In the genomic region with DNA sequence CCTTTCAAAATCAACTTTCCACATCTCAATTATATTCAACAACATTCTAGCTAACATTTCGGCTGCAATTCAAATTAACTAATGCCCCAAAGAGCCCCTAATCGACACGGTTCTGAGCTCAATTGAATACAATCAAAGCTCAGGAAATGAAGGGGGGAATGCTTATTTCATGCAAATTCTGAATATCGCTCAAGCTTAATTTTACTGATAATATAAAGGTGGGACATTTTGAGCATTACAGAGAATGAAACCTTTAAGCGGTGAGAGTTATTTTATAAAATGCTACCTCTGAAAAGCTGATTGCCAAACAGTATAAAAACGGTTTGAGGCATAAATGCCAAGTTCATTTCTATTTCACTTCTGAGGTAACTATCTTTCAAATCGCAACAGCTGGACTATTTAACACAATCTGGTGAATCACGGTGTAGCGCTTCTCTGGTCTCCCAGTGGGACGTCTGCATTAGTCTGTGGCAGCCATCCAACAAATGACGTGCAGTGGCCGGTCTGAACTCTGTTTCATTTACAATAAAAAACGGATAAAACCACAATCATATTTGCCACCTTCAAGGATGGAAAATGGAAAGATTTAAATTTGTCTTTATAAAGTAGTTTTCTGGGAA, we compare ENCODE assay signal across 9 mouse cellular contexts. TPM values are rescaled to one million over a fixed set of nuclear protein-coding genes. Genes with fewer than 3 reads are reported as not detected.
DNase-seq lines count a peak whose midpoint lies in the region; ATAC-seq lines count a peak whose summit lies in the region.
"Had no signal": no experiment of that assay in that cellular context is flagged by ENCODE, and none has a peak within 500 bp of the region (broad histone marks: within the 10 kb centered on the region; RNA-seq: fewer than 3 reads in every experiment).

No protein-coding gene starts in this region.

- 0 out of 2 replicates have a peak overlapping the region, but pooled peaks have one; percentile 45 for H3K9ac ChIP-seq in liver, embryonic 12.5 days
- H3K9ac ChIP-seq in liver, embryonic 11.5 days (ENCODE audit: low read depth, low read length) = no peak overlapping the region
- H3K9ac ChIP-seq in midbrain, embryonic 15.5 days = no peak overlapping the region

- peak overlapping the region; percentile 79 for H3K27ac ChIP-seq in liver, embryonic 12.5 days
- no peak overlapping the region for H3K27ac ChIP-seq in liver, embryonic 11.5 days (ENCODE audit: low read depth, low read length)
- H3K27ac ChIP-seq in midbrain, embryonic 15.5 days = no peak overlapping the region

- no peak overlapping the region for H3K4me3 ChIP-seq in liver, embryonic 12.5 days
- H3K4me3 ChIP-seq in liver, embryonic 11.5 days (ENCODE audit: low read depth, low read length) = no peak overlapping the region
- H3K4me3 ChIP-seq in midbrain, embryonic 15.5 days = no peak overlapping the region

- H3K27me3 ChIP-seq in liver, embryonic 12.5 days (replicated peaks) = peaks cover 12% of the 10 kb centered on the region
- no peaks in the 10 kb centered on the region for H3K27me3 ChIP-seq in liver, embryonic 11.5 days (replicated peaks; ENCODE audit: control insufficient read depth, insufficient read depth, low read length)
- H3K27me3 ChIP-seq in midbrain, embryonic 15.5 days (replicated peaks) = peaks cover 73% of the 10 kb centered on the region

- peak; percentile 16 for DNase-seq in cerebellum, adult 11 months
- no peak for DNase-seq in cerebellum, adult 11-12 months
- DNase-seq in liver, embryonic 11.5 days (ENCODE audit: low spot score) = no peak
- peak; percentile 60 for DNase-seq in brain, adult 2 months (ENCODE audit: low read depth, low spot score)
- DNase-seq in heart, adult 9 months (ENCODE audit: low spot score in 2 of 2) = peak; percentile 17 to 53
- DNase-seq in layer of hippocampus, adult 9-11 months = no peak

- no peaks in the 10 kb centered on the region for H3K36me3 ChIP-seq in liver, embryonic 12.5 days
- no peaks in the 10 kb centered on the region for H3K36me3 ChIP-seq in liver, embryonic 11.5 days (ENCODE audit: control insufficient read depth, insufficient read depth, low read length)
- H3K36me3 ChIP-seq in midbrain, embryonic 15.5 days (replicated peaks) = no peaks in the 10 kb centered on the region

- H3K9me3 ChIP-seq in liver, embryonic 12.5 days (replicated peaks) = no peaks in the 10 kb centered on the region
- no peaks in the 10 kb centered on the region for H3K9me3 ChIP-seq in liver, embryonic 11.5 days (ENCODE audit: control insufficient read depth, low read length)
- no peaks in the 10 kb centered on the region for H3K9me3 ChIP-seq in midbrain, embryonic 15.5 days

- no peak for ATAC-seq in liver, embryonic 12.5 days
- ATAC-seq in liver, embryonic 11.5 days (replicated peaks; ENCODE audit: low FRiP score) = no peak
- no peak for ATAC-seq in midbrain, embryonic 15.5 days (replicated peaks)

- peak overlapping the region; percentile 61 for H3K4me2 ChIP-seq in liver, embryonic 12.5 days
- H3K4me2 ChIP-seq in liver, embryonic 11.5 days = no peak overlapping the region
- peak overlapping the region; percentile 23 for H3K4me2 ChIP-seq in midbrain, embryonic 15.5 days

- 61% methylated on average over 13 of the region's 13 CpGs for WGBS in liver, embryonic 12.5 days (ENCODE audit: insufficient replicate concordance)
- WGBS in liver, embryonic 11.5 days = 61% methylated on average over 13 of the region's 13 CpGs
- WGBS in midbrain, embryonic 15.5 days = 13% methylated on average over 13 of the region's 13 CpGs

- H3K4me1 ChIP-seq in liver, embryonic 12.5 days = peaks cover 21% of the 10 kb centered on the region
- no peaks in the 10 kb centered on the region; the same call in 1 of the 2 replicates for H3K4me1 ChIP-seq in liver, embryonic 11.5 days (replicated peaks; ENCODE audit: control insufficient read depth, insufficient read depth, low read length)
- H3K4me1 ChIP-seq in midbrain, embryonic 15.5 days = peaks cover 24% of the 10 kb centered on the region

RNA-seq across cellular contexts. Expression of a gene that starts 36.1 kb away (rescaled TPM):
- polyA plus RNA-seq in liver, embryonic 12.5 days (2016; fragmentation: Nextera tagmentation; extraction: Ambion mirVana) = 1.2 and 1.3 TPM in 2 replicates
- polyA plus RNA-seq in liver, embryonic 11.5 days (2014; fragmentation: Nextera tagmentation; extraction: Ambion mirVana) = 1.0 and 1.5 TPM in 2 replicates
- polyA plus RNA-seq in midbrain, embryonic 15.5 days (2015; fragmentation: Nextera tagmentation; extraction: Ambion mirVana) = 52.6 and 53.0 TPM in 2 replicates
- polyA plus RNA-seq: erythroblast, embryonic 14.5 days had no signal

RNA-seq across cellular contexts. Expression of a gene that starts 36.3 kb away (rescaled TPM):
- 0.10 and 0.12 TPM in 2 replicates for polyA plus RNA-seq in liver, embryonic 12.5 days (2016; fragmentation: Nextera tagmentation; extraction: Ambion mirVana)
- 0.25 and 0.49 TPM in 2 replicates for polyA plus RNA-seq in liver, embryonic 11.5 days (2014; fragmentation: Nextera tagmentation; extraction: Ambion mirVana)
- polyA plus RNA-seq in midbrain, embryonic 15.5 days (2015; fragmentation: Nextera tagmentation; extraction: Ambion mirVana) = 1.2 and 1.3 TPM in 2 replicates
- polyA plus RNA-seq: erythroblast, embryonic 14.5 days had no signal

Comparison
In these comparisons a context has a peak if more than half of its experiments do, and no peak if none do; other contexts are left out.
1. DNase-seq: peak in cerebellum, adult 11 months (single experiment), brain, adult 2 months (single experiment) and heart, adult 9 months (2 of 2); none in cerebellum, adult 11-12 months (single experiment), liver, embryonic 11.5 days (single experiment) and layer of hippocampus, adult 9-11 months (single experiment).
2. RNA of a gene that starts 36.1 kb away (polyA plus RNA-seq): 52.6 to 53.0 TPM in midbrain, embryonic 15.5 days; 1.0 to 1.5 TPM in liver, embryonic 11.5 days and 1.2 to 1.3 TPM in liver, embryonic 12.5 days; every median in the first group is over 10 times any median in the second.